Mouse (Mus musculus): ENCODE results near the gene Nxpe3.

Nxpe3 gene

GRCm38 (mm10) chr16:55890346-55891136 is 4.5 kb downstream of the Nxpe3 start:
- in situ Hi-C loops (cut with MboI, MseI): no loop called here

DNA sequence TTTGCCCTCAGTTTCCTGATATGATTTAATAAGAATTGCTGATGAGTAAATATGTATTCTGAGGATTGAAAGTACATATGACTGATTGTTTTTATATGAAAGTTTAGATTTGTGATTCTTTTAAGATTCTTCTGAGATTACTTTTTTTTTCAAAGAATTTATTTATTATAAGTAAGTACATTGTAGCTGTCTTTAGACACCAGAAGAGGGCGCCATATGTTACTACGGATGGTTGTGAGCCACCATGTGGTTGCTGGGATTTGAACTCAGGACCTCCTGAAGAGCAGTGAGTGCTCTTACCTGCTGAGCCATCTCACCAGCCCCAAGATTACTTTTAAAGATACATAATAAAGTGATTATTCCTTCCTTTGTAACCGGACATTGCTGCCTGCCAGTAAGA is 5.6 kb downstream of the Nxpe3 start:
- in situ Hi-C loops (cut with MboI, MseI): no loop called here

- in situ Hi-C loops (cut with MboI, MseI): no loop called here
Measured at GRCm38 (mm10) chr16:55888584-55888960, 6.5 kb downstream of the Nxpe3 start.

- in situ Hi-C loops (cut with MboI, MseI): no loop called here
Measured at GRCm38 (mm10) chr16:55887814-55888583, 7.1 kb downstream of the Nxpe3 start.

GRCm38 (mm10) chr16:55884246-55884645 is 10.8 kb downstream of the Nxpe3 start:
- in situ Hi-C loops (cut with MboI, MseI): no loop called here

- in situ Hi-C loops (cut with MboI, MseI): no loop called here
Measured at GRCm38 (mm10) chr16:55876025-55876424, 19.1 kb downstream of the Nxpe3 start.

DNA sequence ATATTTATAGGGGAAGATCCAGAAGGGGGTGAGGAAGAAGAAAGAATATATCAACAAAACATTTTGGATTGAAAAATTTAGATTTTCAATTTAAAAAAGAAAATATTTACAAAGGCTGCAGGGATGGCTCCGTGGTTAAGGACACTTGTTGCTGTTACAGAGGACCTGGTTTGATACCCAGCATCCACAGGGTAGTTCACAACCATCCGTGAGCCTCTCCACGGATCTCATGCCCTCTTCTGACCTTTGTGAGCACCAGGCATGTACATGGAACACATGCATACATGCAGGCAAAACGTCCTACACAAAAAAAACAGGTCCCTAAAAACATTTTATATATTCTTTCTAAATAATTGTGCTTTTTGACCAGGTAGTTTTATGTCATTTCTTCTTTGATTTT is 31.3 kb downstream of the Nxpe3 start:
- in situ Hi-C loops (cut with MboI, MseI): loop anchor here (5.0 to 25.0 kb wide), 3 partner anchors 382 to 1277 kb away; no protein-coding TSS in a partner anchor

- in situ Hi-C loops (cut with MboI, MseI): loop anchor here (5.0 to 25.0 kb wide), 3 partner anchors 381 to 1276 kb away; no protein-coding TSS in a partner anchor
Measured at GRCm38 (mm10) chr16:55863149-55863815, 31.8 kb downstream of the Nxpe3 start.

GRCm38 (mm10) chr16:55861104-55861503 is 34.0 kb downstream of the Nxpe3 start:
- in situ Hi-C loops (cut with MboI, MseI): loop anchor here (5.0 to 25.0 kb wide), 3 partner anchors 379 to 1274 kb away; no protein-coding TSS in a partner anchor

- in situ Hi-C loops (cut with MboI, MseI): loop anchor here (25.0 kb wide), 2 partner anchors 722 to 1272 kb away; no protein-coding TSS in a partner anchor
Measured at GRCm38 (mm10) chr16:55859421-55859820, 35.7 kb downstream of the Nxpe3 start.

DNA sequence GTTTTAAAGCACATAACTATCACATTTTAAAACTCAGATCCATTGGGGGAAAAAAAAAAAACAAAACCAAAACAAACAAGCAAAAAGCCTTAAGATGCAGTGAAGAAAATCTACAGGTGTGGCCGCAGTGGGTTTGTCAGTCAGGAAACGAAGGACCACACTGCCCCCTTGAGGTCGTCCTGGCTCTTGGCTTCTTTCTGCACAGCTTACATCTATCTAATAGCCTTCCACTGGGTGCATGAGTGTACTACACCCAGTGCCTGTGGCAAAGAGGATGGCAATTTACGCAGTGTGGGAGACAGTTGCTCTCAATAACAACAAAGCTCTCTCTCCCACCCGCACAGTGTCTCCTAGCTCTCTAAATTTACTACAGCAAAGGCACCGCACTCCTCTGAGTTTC is 36.6 kb downstream of the Nxpe3 start:
- in situ Hi-C loops (cut with MboI, MseI): loop anchor here (25.0 kb wide), 2 partner anchors 721 to 1271 kb away; no protein-coding TSS in a partner anchor

GRCm38 (mm10) chr16:55852943-55853727 is 42.0 kb downstream of the Nxpe3 start:
- in situ Hi-C loops (cut with MboI, MseI): loop anchor here (25.0 kb wide), 2 partner anchors 716 to 1266 kb away; no protein-coding TSS in a partner anchor

GRCm38 (mm10) chr16:55852515-55852914 is 42.6 kb downstream of the Nxpe3 start:
- in situ Hi-C loops (cut with MboI, MseI): loop anchor here (25.0 kb wide), 2 partner anchors 715 to 1265 kb away; no protein-coding TSS in a partner anchor

GRCm38 (mm10) chr16:55850485-55850884 is 44.6 kb downstream of the Nxpe3 start:
- in situ Hi-C loops (cut with MboI, MseI): loop anchor here (25.0 kb wide), 2 partner anchors 713 to 1263 kb away; no protein-coding TSS in a partner anchor

DNA sequence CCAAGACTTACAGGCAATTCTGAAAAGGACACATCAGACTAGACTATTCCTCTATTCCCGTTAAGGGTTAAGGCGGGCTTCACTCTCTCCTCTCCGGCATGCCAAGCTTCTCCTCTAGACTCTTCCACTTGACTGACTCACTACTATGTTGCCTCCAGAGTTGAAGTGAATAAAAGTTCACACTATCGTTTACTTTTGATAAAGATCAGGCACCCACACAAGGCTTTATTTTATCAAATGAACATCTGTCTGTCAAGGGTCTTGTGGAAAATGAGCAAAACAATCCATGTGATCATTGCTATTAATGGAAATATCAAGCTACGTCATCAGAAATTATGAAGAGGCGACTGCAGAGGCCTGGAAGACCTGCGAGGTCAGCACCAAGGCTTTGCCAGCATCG is 47.4 kb downstream of the Nxpe3 start:
- in situ Hi-C loops (cut with MboI, MseI): loop anchor here (5.0 kb wide), 1 partner anchor 325 kb away; no protein-coding TSS in a partner anchor

GRCm38 (mm10) chr16:55844847-55845246 is 50.2 kb downstream of the Nxpe3 start:
- in situ Hi-C loops (cut with MboI, MseI): loop anchor here (5.0 kb wide), 1 partner anchor 323 kb away; no protein-coding TSS in a partner anchor

DNA sequence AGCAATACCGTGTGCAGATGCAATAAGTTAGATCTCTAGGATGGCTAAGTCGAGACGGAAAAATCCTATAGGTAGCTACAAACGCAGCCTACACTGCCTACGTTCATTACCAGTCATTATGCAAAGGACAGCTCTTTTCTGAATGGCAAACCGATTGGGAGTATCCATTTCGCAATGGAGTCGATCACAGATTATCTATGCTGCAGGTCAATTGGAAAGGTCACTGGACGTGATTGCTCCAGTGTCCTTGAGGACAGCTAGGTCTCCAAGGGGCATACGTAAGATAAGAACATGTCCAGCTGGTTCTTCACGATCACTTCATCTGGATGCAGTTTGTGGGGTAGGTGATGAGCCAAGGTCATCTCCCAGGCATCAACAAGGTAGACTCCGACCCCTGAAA is 51.2 kb downstream of the Nxpe3 start:
- in situ Hi-C loops (cut with MboI, MseI): no loop called here

- in situ Hi-C loops (cut with MboI, MseI): no loop called here
Measured at GRCm38 (mm10) chr16:55843134-55843533, 52.0 kb downstream of the Nxpe3 start.

GRCm38 (mm10) chr16:55841506-55841905 is 53.6 kb downstream of the Nxpe3 start:
- in situ Hi-C loops (cut with MboI, MseI): no loop called here
